Mouse (Mus musculus) liver, embryonic 14.5 days (tissue): ENCODE measurements at regions not wholly inside any gene's neighbourhood (a gene's known extent, or its start where the extent isn't known, plus 50 kb on each side); places are given as distances from the start of the nearest gene placed in this dataset.

Experiments used
- ATAC-seq: fragments of 200-750 bp; cut with Nextera tagmentation; 2 replicates; pipeline ENCODE4 v1.8.0; 2017; ENCODE audit warnings: moderate number of reproducible peaks, mild to moderate bottlenecking, moderate library complexity; ENCODE audit not compliant: insufficient read depth
- DNase-seq, 3 experiments: peaks; one replicate each; pipeline ENCODE4 v3.0.0-alpha.2; 2012 to 2013; ENCODE audit warnings: low read depth in 3 of 3, low spot score in 3 of 3
- H3K27ac ChIP-seq: fragments of 300-500 bp; sonication (generic); 2 replicates; pipeline ENCODE4 v1.5.1; 2014; ENCODE audit warnings: moderate library complexity, mild to moderate bottlenecking, control low read depth, inconsistent platforms
- H3K27me3 ChIP-seq: fragments of 300-500 bp; sonication (generic); 2 replicates; pipeline ENCODE4 v1.6.1; 2014; ENCODE audit warnings: mild to moderate bottlenecking, low read length, moderate library complexity; ENCODE audit not compliant: control insufficient read depth, insufficient read depth
- H3K36me3 ChIP-seq: fragments of 300-500 bp; sonication (generic); replicated peaks from 2 replicates; pipeline ENCODE4 v1.6.1; 2014; ENCODE audit warnings: low read depth; ENCODE audit not compliant: control insufficient read depth, insufficient read depth
- H3K4me1 ChIP-seq, 2 experiments: fragments of 200-500 bp in 1 of 2; fragments of 300-500 bp in 1 of 2; sonication (generic) in 1 of 2; replicated peaks; 2 replicates each; pipeline ENCODE4 v1.6.1; 2012 to 2014; ENCODE audit warnings: antibody characterized with exemption in 1 of 2, inconsistent platforms in 1 of 2, low read length in 1 of 2; ENCODE audit not compliant: control insufficient read depth in 2 of 2, insufficient read depth in 2 of 2
- H3K4me2 ChIP-seq: fragments of 300-500 bp; sonication (generic); 2 replicates; pipeline ENCODE4 v1.6.1; 2014; ENCODE audit warnings: low read depth, mild to moderate bottlenecking, control low read depth, moderate library complexity
- H3K4me3 ChIP-seq, 2 experiments: fragments of 200-500 bp in 1 of 2; fragments of 300-500 bp in 1 of 2; sonication (generic) in 1 of 2; 2 replicates each; pipeline ENCODE4 v1.5.1; 2012 to 2014; ENCODE audit warnings: low read depth in 2 of 2, low read length in 2 of 2, mild to moderate bottlenecking in 2 of 2, control low read depth in 1 of 2, inconsistent platforms in 1 of 2, moderate library complexity in 1 of 2; ENCODE audit not compliant: insufficient read depth in 1 of 2
- H3K9ac ChIP-seq: fragments of 300-500 bp; sonication (generic); replicated peaks from 2 replicates; pipeline ENCODE4 v1.6.1; 2014; ENCODE audit warnings: mild to moderate bottlenecking, control low read depth, moderate library complexity
- H3K9me3 ChIP-seq: fragments of 300-500 bp; sonication (generic); 2 replicates; pipeline ENCODE4 v1.6.1; 2016; ENCODE audit warnings: low read length, mixed read lengths; ENCODE audit not compliant: control insufficient read depth
- CTCF ChIP-seq: IDR thresholded peaks from 2 replicates; pipeline ENCODE4 v1.5.1; 2016; ENCODE audit warnings: antibody characterized with exemption, low read depth, control low read depth
- EP300 ChIP-seq: IDR thresholded peaks from 2 replicates; pipeline ENCODE4 v1.6.1; 2016; ENCODE audit warnings: antibody characterized with exemption, low read depth
- WGBS: fragments of 180-500 bp; shearing (Covaris S2); extraction: QIAGEN DNeasy Blood & Tissue Kit; methylation state at CpG from one replicate; pipeline ENCODE4 v1.1.7; 2014; ENCODE audit not compliant: insufficient replicate concordance; 5-methylcytosine and 5-hydroxymethylcytosine counted together

DNA sequence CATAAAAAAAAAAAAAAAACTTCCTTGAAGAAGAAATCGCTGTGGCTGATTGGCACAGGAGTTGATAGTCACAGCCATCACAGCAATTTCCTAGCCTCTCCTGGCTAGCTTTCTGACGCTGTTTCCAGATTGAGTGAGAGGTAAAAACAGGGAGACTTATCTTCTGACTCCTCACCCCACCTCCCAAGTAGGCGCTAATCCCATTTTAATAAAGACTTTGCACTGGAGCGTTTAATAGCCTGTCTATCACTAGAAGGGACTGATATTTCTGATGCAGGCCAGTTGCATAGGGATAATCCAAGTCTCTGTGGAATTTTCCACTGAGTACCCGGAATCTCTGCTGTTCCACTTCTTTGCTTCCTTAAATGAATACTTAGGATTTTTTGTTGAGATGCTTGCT lies 307.4 kb upstream of the Zwint start:
- Histone ChIP-seq H3K36me3 (no peaks in the 10 kb centered on the region), H3K27ac (no peak overlapping the region), H3K4me2 (no peak overlapping the region), H3K27me3 (no peaks in the 10 kb centered on the region), H3K4me3 (no peak overlapping the region), H3K4me1 (no peaks in the 10 kb centered on the region), H3K9me3 (no peaks in the 10 kb centered on the region), H3K9ac (no peak overlapping the region)
- WGBS, result 58% methylated on average over 5 of the region's 5 CpGs
- no peak for TF ChIP-seq CTCF
- TF ChIP-seq EP300, result no peak
- DNase-seq (no peak), ATAC-seq (no peak)

DNA sequence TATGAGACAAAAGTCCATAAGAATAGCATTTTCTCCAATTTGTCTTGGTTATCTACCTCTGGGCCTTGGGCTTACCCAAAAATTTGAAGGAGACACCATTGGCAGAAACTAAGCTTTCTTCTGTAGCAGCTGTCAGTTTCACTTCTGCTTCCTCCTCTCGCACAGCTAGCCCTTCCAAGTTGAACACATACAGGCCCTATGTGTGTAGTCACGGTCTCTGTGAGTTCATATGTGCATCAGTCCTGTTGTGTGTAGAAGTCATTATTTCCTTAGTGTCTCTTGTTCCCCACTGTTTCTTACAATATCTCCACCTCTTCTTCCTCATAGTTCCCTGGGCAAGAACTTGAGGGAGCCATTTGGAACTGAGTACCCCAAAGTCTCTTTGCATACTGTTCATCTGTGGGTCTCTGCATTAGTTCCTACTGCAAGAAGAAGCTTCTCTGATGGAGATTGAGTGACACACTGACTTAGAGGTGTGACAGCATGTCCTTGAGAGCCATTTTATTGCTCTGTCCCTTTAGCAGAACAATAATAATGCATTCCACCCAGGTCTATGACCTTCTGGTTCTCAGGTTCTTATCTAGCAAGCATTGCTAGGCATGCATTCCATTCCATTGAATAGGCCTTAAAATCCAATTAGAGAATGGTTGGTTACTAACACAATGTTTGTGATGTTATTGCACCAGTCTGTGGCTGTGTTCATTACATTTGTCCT lies 306.5 kb upstream of the Zwint start:
- Histone ChIP-seq H3K27me3 (no peaks in the 10 kb centered on the region), H3K4me3 (no peak overlapping the region), H3K9me3 (no peaks in the 10 kb centered on the region), H3K4me1 (no peaks in the 10 kb centered on the region), H3K9ac (no peak overlapping the region), H3K27ac (no peak overlapping the region), H3K36me3 (no peaks in the 10 kb centered on the region), H3K4me2 (no peak overlapping the region)
- no peak for TF ChIP-seq CTCF
- no peak for TF ChIP-seq EP300
- 52% methylated on average over 2 of the region's 2 CpGs for WGBS
- ATAC-seq (no peak), DNase-seq (no peak)

DNA sequence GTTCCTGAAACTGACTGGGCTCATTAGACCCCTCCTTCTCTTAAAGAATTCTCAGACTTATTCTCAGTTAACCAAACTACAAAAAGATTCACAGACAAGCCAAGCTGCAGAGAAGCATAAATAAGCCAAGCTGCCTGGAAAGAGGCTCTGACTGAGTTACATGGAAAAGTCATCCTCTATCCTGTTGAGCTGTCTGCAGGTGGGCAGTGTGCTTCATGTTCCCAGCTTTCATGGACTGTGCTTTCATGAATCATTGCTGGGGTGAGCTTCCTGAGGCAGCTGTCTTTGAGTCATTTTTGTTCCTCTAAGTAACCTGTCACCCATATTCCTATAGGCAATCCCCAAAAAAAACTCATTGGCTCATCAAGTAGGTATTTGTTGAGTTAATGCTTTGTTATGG lies 301.8 kb upstream of the Zwint start:
- H3K4me3 ChIP-seq, result no peak overlapping the region
- H3K9me3 ChIP-seq, result no peaks in the 10 kb centered on the region
- DNase-seq (no peak), ATAC-seq (no peak)
- TF ChIP-seq EP300 (no peak), CTCF (no peak)
- no peaks in the 10 kb centered on the region for H3K27me3 ChIP-seq
- H3K4me2 ChIP-seq, result no peak overlapping the region
- H3K36me3 ChIP-seq, result no peaks in the 10 kb centered on the region
- no peak overlapping the region for H3K27ac ChIP-seq
- no peaks in the 10 kb centered on the region for H3K4me1 ChIP-seq
- no peak overlapping the region for H3K9ac ChIP-seq

DNA sequence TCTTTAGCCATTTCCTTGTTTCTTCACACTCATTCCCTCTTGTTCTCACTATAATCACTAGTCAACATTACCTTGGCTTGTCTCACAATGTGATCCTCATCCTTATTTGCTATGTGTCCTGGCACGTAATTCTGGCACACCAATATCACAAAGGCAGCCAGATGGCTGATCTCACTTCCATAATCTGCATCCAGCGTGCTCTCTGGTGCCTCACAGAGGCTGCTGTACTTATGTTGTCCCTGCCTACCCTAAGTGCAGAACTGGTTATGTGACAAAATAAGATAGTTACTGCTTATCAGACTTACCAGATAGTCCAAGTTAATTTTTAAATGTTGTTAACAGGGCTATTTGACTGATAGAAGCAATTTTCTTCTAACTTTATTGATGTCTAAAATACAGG lies 301.1 kb upstream of the Zwint start:
- TF ChIP-seq EP300 (no peak), CTCF (no peak)
- H3K27ac ChIP-seq, result no peak overlapping the region
- no peak overlapping the region for H3K4me2 ChIP-seq
- ATAC-seq (no peak), DNase-seq (no peak)
- no peaks in the 10 kb centered on the region for H3K27me3 ChIP-seq
- H3K9me3 ChIP-seq, result no peaks in the 10 kb centered on the region
- H3K4me3 ChIP-seq, result no peak overlapping the region
- H3K4me1 ChIP-seq, result no peaks in the 10 kb centered on the region
- no peaks in the 10 kb centered on the region for H3K36me3 ChIP-seq
- no peak overlapping the region for H3K9ac ChIP-seq
- 41% methylated on average over 2 of the region's 2 CpGs for WGBS

DNA sequence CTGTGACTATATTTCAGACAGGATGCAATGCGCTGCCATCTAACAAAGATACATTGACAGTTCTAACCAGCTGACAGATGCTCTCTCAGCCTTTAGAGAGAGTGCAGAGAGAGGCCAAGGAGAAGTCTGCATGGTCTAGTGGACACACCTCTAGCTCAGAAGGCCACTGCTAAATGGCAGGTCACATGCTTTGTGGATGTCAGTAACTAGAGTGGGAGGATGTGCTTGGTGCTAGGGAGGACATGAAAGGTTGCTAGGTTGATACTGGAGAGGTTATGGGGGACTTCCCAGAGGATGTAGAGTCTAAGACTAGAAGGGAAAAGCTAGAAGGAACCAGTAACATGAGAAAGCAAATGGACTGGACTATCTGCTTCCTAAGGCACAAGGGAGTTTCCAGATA lies 271.3 kb upstream of the Zwint start:
- no peak overlapping the region for H3K4me2 ChIP-seq
- WGBS, result 68% methylated on average over 1 of the region's 1 CpGs
- no peaks in the 10 kb centered on the region for H3K9me3 ChIP-seq
- no peaks in the 10 kb centered on the region for H3K36me3 ChIP-seq
- H3K27ac ChIP-seq, result no peak overlapping the region
- H3K9ac ChIP-seq, result no peak overlapping the region
- H3K4me3 ChIP-seq, result no peak overlapping the region
- DNase-seq, result no peak
- no peaks in the 10 kb centered on the region for H3K27me3 ChIP-seq
- no peak for TF ChIP-seq EP300
- TF ChIP-seq CTCF, result no peak
- no peaks in the 10 kb centered on the region for H3K4me1 ChIP-seq
- no peak for ATAC-seq
